Mouse (Mus musculus) kidney, adult 8-10 months (tissue): Measurements from ENCODE around the gene Mpp4.

Experiments
- DNase-seq, 2 experiments: peaks; one replicate each; pipeline ENCODE4 v3.0.0; 2022

Mpp4 gene

GRCm38 (mm10) chr1:59167654-59168425 lies 4.7 kb upstream of the Mpp4 start:
- no peak for DNase-seq

- peak in 1 of 2 experiments; percentile 42 for DNase-seq
These were observed 3.2 kb upstream of the Mpp4 start for GRCm38 (mm10) chr1:59166232-59166905.

- no peak for DNase-seq
These were observed 729 bp upstream of the Mpp4 start for GRCm38 (mm10) chr1:59163918-59164317.

- DNase-seq: no peak
These were observed 722 bp downstream of the Mpp4 start for GRCm38 (mm10) chr1:59162309-59163024.

- no peak for DNase-seq
These were observed 1.8 kb downstream of the Mpp4 start for GRCm38 (mm10) chr1:59161396-59161795.

- DNase-seq: peak; percentile 55 to 63
These were observed 2.3 kb downstream of the Mpp4 start for GRCm38 (mm10) chr1:59160871-59161270.

GRCm38 (mm10) chr1:59159136-59159535 lies 4.1 kb downstream of the Mpp4 start:
- no peak for DNase-seq

- no peak for DNase-seq
These were observed 4.7 kb downstream of the Mpp4 start for GRCm38 (mm10) chr1:59158498-59158897.

GRCm38 (mm10) chr1:59157846-59158245 lies 5.3 kb downstream of the Mpp4 start:
- DNase-seq: peak; percentile 79 to 82

- DNase-seq: peak in 1 of 2 experiments; percentile 39
These were observed 10.8 kb downstream of the Mpp4 start for GRCm38 (mm10) chr1:59152346-59152745.

- DNase-seq: no peak
These were observed 12.6 kb downstream of the Mpp4 start for GRCm38 (mm10) chr1:59150542-59150941.

GRCm38 (mm10) chr1:59144543-59144942 lies 18.6 kb downstream of the Mpp4 start:
- peak in 1 of 2 experiments; percentile 66 for DNase-seq

GRCm38 (mm10) chr1:59142809-59143208 lies 20.4 kb downstream of the Mpp4 start:
- peak; percentile 49 to 86 for DNase-seq

GRCm38 (mm10) chr1:59134419-59134818 lies 28.8 kb downstream of the Mpp4 start:
- no peak for DNase-seq

- DNase-seq: no peak
These were observed 34.3 kb downstream of the Mpp4 start for GRCm38 (mm10) chr1:59128879-59129278.

- no peak for DNase-seq
These were observed 37.6 kb downstream of the Mpp4 start for GRCm38 (mm10) chr1:59125558-59125957.

GRCm38 (mm10) chr1:59119720-59120457 lies 43.3 kb downstream of the Mpp4 start, which contains the start of gene Tmem237:
Tmem237 (minus strand) TSS chr1:59120408.
- peak; percentile 87 to 89 for DNase-seq

GRCm38 (mm10) chr1:59110524-59110923 lies 52.7 kb downstream of the Mpp4 start:
- DNase-seq: peak; percentile 48 to 55

GRCm38 (mm10) chr1:59102071-59102470 lies 61.1 kb downstream of the Mpp4 start:
- DNase-seq: peak; percentile 54 to 57

GRCm38 (mm10) chr1:59101020-59101419 lies 62.2 kb downstream of the Mpp4 start:
- DNase-seq: no peak

- DNase-seq: no peak
These were observed 68.5 kb downstream of the Mpp4 start, which contains the start of gene C2cd6 for GRCm38 (mm10) chr1:59094705-59095104. C2cd6 (minus strand) TSS chr1:59094900.
